Mouse (Mus musculus): ENCODE measurements around the gene Tep1.
"Not testable (repeated sequence)": the region's sequence is repeated elsewhere in the genome, so short reads cannot be mapped to it uniquely, and the experiment has no call there.

DNA sequence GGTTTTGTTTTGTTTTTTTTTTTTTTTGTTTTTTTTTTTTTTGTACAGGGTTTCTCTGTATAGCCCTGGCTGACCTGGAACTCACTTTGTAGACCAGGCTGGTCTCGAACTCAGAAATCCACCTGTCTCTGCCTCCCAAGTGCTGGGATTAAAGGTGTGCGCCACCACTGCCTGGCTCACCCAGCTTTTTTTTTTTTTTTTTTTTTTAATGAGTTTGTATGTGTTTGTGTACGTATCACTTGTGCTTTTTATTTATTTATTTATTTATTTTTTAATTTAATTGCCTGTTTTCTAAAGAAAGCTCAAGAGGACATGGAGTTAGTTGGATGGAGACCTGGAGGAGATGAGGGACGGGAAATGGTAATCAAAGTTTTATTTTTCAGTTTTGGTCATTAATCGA, 63.9 kb downstream of the Tep1 start:
- not testable (repeated sequence) for TF ChIP-seq CTCF, EP300 (IDR thresholded peaks at IDR 0.05; ENCODE audit: low read depth)

Data from liver, postnatal 0 days (tissue).